Mouse (Mus musculus): ENCODE data around the gene Phactr2. TPM values are rescaled to one million over a fixed set of nuclear protein-coding genes. Genes with fewer than 3 reads are reported as not detected.
"Not testable (repeated sequence)": the region's sequence is repeated elsewhere in the genome, so short reads cannot be mapped to it uniquely, and the experiment has no call there.

Gene Phactr2
- polyA plus RNA-seq, 1 experiment from 2014 or later: 7.2 TPM

- DNase-seq (ENCODE audit: low spot score) (no peak), ATAC-seq (no peak)
- no peaks in the 10 kb centered on the region for H3K27me3 ChIP-seq (replicated peaks; ENCODE audit: control insufficient read depth, insufficient read depth, low read length)
- no peak overlapping the region for H3K4me3 ChIP-seq (ENCODE audit: low read depth, low read length)
- H3K9ac ChIP-seq (ENCODE audit: low read length): no peak overlapping the region
- H3K27ac ChIP-seq (ENCODE audit: low read depth, low read length): no peak overlapping the region
- no peak overlapping the region for H3K4me2 ChIP-seq (ENCODE audit: low read length)
- no peaks in the 10 kb centered on the region for H3K9me3 ChIP-seq (replicated peaks; ENCODE audit: control insufficient read depth, low read length)
- no peaks in the 10 kb centered on the region for H3K36me3 ChIP-seq (ENCODE audit: control insufficient read depth, insufficient read depth, low read length)
- 68% methylated on average over 5 of the region's 5 CpGs for WGBS
- H3K4me1 ChIP-seq (ENCODE audit: control insufficient read depth, insufficient read depth, low read length): no peaks in the 10 kb centered on the region
Measured at GRCm38 (mm10) chr10:13466925-13467324, 7.3 kb downstream of the Phactr2 start.

- not testable (repeated sequence) for H3K27ac ChIP-seq (ENCODE audit: low read depth, low read length); H3K27me3 ChIP-seq (replicated peaks; ENCODE audit: control insufficient read depth, insufficient read depth, low read length); H3K4me2 ChIP-seq (ENCODE audit: low read length); H3K9me3 ChIP-seq (replicated peaks; ENCODE audit: control insufficient read depth, low read length); H3K4me3 ChIP-seq (ENCODE audit: low read depth, low read length); H3K9ac ChIP-seq (ENCODE audit: low read length); H3K4me1 ChIP-seq (ENCODE audit: control insufficient read depth, insufficient read depth, low read length); DNase-seq (ENCODE audit: low spot score); H3K36me3 ChIP-seq (ENCODE audit: control insufficient read depth, insufficient read depth, low read length); ATAC-seq
- WGBS: 89% methylated on average over 3 of the region's 3 CpGs
Measured at GRCm38 (mm10) chr10:13464295-13464694, 9.9 kb downstream of the Phactr2 start.

- H3K27me3 ChIP-seq (replicated peaks; ENCODE audit: control insufficient read depth, insufficient read depth, low read length): no peaks in the 10 kb centered on the region
Measured at GRCm38 (mm10) chr10:13453200-13453990, 20.8 kb downstream of the Phactr2 start.

GRCm38 (mm10) chr10:13451640-13452039 lies 22.6 kb downstream of the Phactr2 start:
- ATAC-seq (no peak), DNase-seq (ENCODE audit: low spot score) (no peak)
- Histone ChIP-seq H3K4me1 (ENCODE audit: control insufficient read depth, insufficient read depth, low read length) (no peaks in the 10 kb centered on the region), H3K9ac (ENCODE audit: low read length) (no peak overlapping the region), H3K36me3 (ENCODE audit: control insufficient read depth, insufficient read depth, low read length) (no peaks in the 10 kb centered on the region), H3K9me3 (replicated peaks; ENCODE audit: control insufficient read depth, low read length) (no peaks in the 10 kb centered on the region), H3K27ac (ENCODE audit: low read depth, low read length) (no peak overlapping the region), H3K27me3 (replicated peaks; ENCODE audit: control insufficient read depth, insufficient read depth, low read length) (no peaks in the 10 kb centered on the region), H3K4me3 (ENCODE audit: low read depth, low read length) (no peak overlapping the region), H3K4me2 (ENCODE audit: low read length) (no peak overlapping the region)
- 82% methylated on average over 6 of the region's 6 CpGs for WGBS

More at GRCm38 (mm10) chr10:13453200-13453990, 20.8 kb downstream of the Phactr2 start:
- ATAC-seq (no peak), DNase-seq (ENCODE audit: low spot score) (no peak)
- 87% methylated on average over 13 of the region's 13 CpGs for WGBS
- Histone ChIP-seq H3K4me3 (ENCODE audit: low read depth, low read length) (no peak overlapping the region), H3K27ac (ENCODE audit: low read depth, low read length) (no peak overlapping the region), H3K9ac (ENCODE audit: low read length) (no peak overlapping the region), H3K4me2 (ENCODE audit: low read length) (no peak overlapping the region), H3K36me3 (ENCODE audit: control insufficient read depth, insufficient read depth, low read length) (no peaks in the 10 kb centered on the region), H3K9me3 (replicated peaks; ENCODE audit: control insufficient read depth, low read length) (no peaks in the 10 kb centered on the region), H3K4me1 (ENCODE audit: control insufficient read depth, insufficient read depth, low read length) (no peaks in the 10 kb centered on the region)

GRCm38 (mm10) chr10:13448283-13449045 lies 25.7 kb downstream of the Phactr2 start:
- Histone ChIP-seq H3K4me3 (ENCODE audit: low read depth, low read length) (no peak overlapping the region), H3K4me1 (ENCODE audit: control insufficient read depth, insufficient read depth, low read length) (no peaks in the 10 kb centered on the region), H3K36me3 (ENCODE audit: control insufficient read depth, insufficient read depth, low read length) (no peaks in the 10 kb centered on the region), H3K27ac (ENCODE audit: low read depth, low read length) (no peak overlapping the region), H3K9ac (ENCODE audit: low read length) (no peak overlapping the region), H3K9me3 (replicated peaks; ENCODE audit: control insufficient read depth, low read length) (no peaks in the 10 kb centered on the region), H3K27me3 (replicated peaks; ENCODE audit: control insufficient read depth, insufficient read depth, low read length) (no peaks in the 10 kb centered on the region), H3K4me2 (ENCODE audit: low read length) (no peak overlapping the region)
- WGBS: 82% methylated on average over 7 of the region's 7 CpGs
- DNase-seq (ENCODE audit: low spot score) (no peak), ATAC-seq (no peak)

GRCm38 (mm10) chr10:13446791-13447249 lies 27.4 kb downstream of the Phactr2 start:
- DNase-seq (ENCODE audit: low spot score) (peak; percentile 69), ATAC-seq (peak; percentile 40; the same call in 1 of the 2 replicates)
- Histone ChIP-seq H3K27me3 (replicated peaks; ENCODE audit: control insufficient read depth, insufficient read depth, low read length) (no peaks in the 10 kb centered on the region), H3K4me1 (ENCODE audit: control insufficient read depth, insufficient read depth, low read length) (no peaks in the 10 kb centered on the region), H3K36me3 (ENCODE audit: control insufficient read depth, insufficient read depth, low read length) (no peaks in the 10 kb centered on the region), H3K9ac (ENCODE audit: low read length) (no peak overlapping the region), H3K4me2 (ENCODE audit: low read length) (no peak overlapping the region), H3K4me3 (ENCODE audit: low read depth, low read length) (no peak overlapping the region), H3K9me3 (replicated peaks; ENCODE audit: control insufficient read depth, low read length) (no peaks in the 10 kb centered on the region), H3K27ac (ENCODE audit: low read depth, low read length) (no peak overlapping the region)
- 43% methylated on average over 3 of the region's 3 CpGs for WGBS

- 89% methylated on average over 5 of the region's 5 CpGs for WGBS
- no peak overlapping the region for H3K4me2 ChIP-seq (ENCODE audit: low read length)
- H3K4me3 ChIP-seq (ENCODE audit: low read depth, low read length): no peak overlapping the region
- DNase-seq (ENCODE audit: low spot score): no peak
- ATAC-seq: no peak
- no peak overlapping the region for H3K9ac ChIP-seq (ENCODE audit: low read length)
- no peaks in the 10 kb centered on the region for H3K4me1 ChIP-seq (ENCODE audit: control insufficient read depth, insufficient read depth, low read length)
- H3K9me3 ChIP-seq (replicated peaks; ENCODE audit: control insufficient read depth, low read length): no peaks in the 10 kb centered on the region
- no peaks in the 10 kb centered on the region for H3K36me3 ChIP-seq (ENCODE audit: control insufficient read depth, insufficient read depth, low read length)
- no peaks in the 10 kb centered on the region for H3K27me3 ChIP-seq (replicated peaks; ENCODE audit: control insufficient read depth, insufficient read depth, low read length)
- no peak overlapping the region for H3K27ac ChIP-seq (ENCODE audit: low read depth, low read length)
Measured at GRCm38 (mm10) chr10:13444257-13444656, 30.0 kb downstream of the Phactr2 start.

GRCm38 (mm10) chr10:13443647-13444046 lies 30.6 kb downstream of the Phactr2 start:
- H3K27me3 ChIP-seq (replicated peaks; ENCODE audit: control insufficient read depth, insufficient read depth, low read length): no peaks in the 10 kb centered on the region
- WGBS: 88% methylated on average over 6 of the region's 6 CpGs
- H3K4me1 ChIP-seq (ENCODE audit: control insufficient read depth, insufficient read depth, low read length): no peaks in the 10 kb centered on the region
- no peak overlapping the region for H3K9ac ChIP-seq (ENCODE audit: low read length)
- ATAC-seq: no peak
- no peak overlapping the region for H3K27ac ChIP-seq (ENCODE audit: low read depth, low read length)
- DNase-seq (ENCODE audit: low spot score): no peak
- no peak overlapping the region for H3K4me2 ChIP-seq (ENCODE audit: low read length)
- no peaks in the 10 kb centered on the region for H3K36me3 ChIP-seq (ENCODE audit: control insufficient read depth, insufficient read depth, low read length)
- H3K4me3 ChIP-seq (ENCODE audit: low read depth, low read length): no peak overlapping the region
- no peaks in the 10 kb centered on the region for H3K9me3 ChIP-seq (replicated peaks; ENCODE audit: control insufficient read depth, low read length)

- ATAC-seq (no peak), DNase-seq (ENCODE audit: low spot score) (no peak)
- Histone ChIP-seq H3K9me3 (replicated peaks; ENCODE audit: control insufficient read depth, low read length) (no peaks in the 10 kb centered on the region), H3K9ac (ENCODE audit: low read length) (no peak overlapping the region), H3K36me3 (ENCODE audit: control insufficient read depth, insufficient read depth, low read length) (no peaks in the 10 kb centered on the region), H3K4me1 (ENCODE audit: control insufficient read depth, insufficient read depth, low read length) (no peaks in the 10 kb centered on the region), H3K4me3 (ENCODE audit: low read depth, low read length) (no peak overlapping the region), H3K27me3 (replicated peaks; ENCODE audit: control insufficient read depth, insufficient read depth, low read length) (no peaks in the 10 kb centered on the region), H3K27ac (ENCODE audit: low read depth, low read length) (no peak overlapping the region), H3K4me2 (ENCODE audit: low read length) (no peak overlapping the region)
- WGBS: 82% methylated on average over 4 of the region's 4 CpGs
Measured at GRCm38 (mm10) chr10:13440292-13440691, 33.9 kb downstream of the Phactr2 start.

All from forebrain, embryonic 14.5 days (tissue).